Comparison of ENCODE assay signal across 8 mouse cellular contexts in genomic region chr19:59451441-59451951, GRCm38 (mm10). TPM values are rescaled to one million over a fixed set of nuclear protein-coding genes. Genes with fewer than 3 reads are reported as not detected.
DNase-seq lines count a peak whose midpoint lies in the region; ATAC-seq and TF ChIP-seq lines count a peak whose summit lies in the region.

No protein-coding gene starts in this region.

- DNase-seq in kidney, postnatal 0 days (ENCODE audit: low spot score) = peak; percentile 47
- no peak for DNase-seq in kidney, adult 8-10 months
- DNase-seq in embryonic facial prominence, embryonic 11.5 days (ENCODE audit: low spot score) = peak; percentile 65
- no peak for DNase-seq in midbrain, postnatal 0 days (ENCODE audit: low spot score)
- DNase-seq in adrenal gland, adult 18-20 months (ENCODE audit: low spot score in 2 of 2) = no peak
- no peak for DNase-seq in thymus, adult 18-20 months
- no peak for DNase-seq in T-cell, adult 2 months (ENCODE audit: low spot score)

- H3K9ac ChIP-seq in kidney, postnatal 0 days (ENCODE audit: low read depth, low read length) = peak overlapping the region; percentile 27; the same call in 1 of the 2 replicates
- peak overlapping the region; percentile 10 for H3K9ac ChIP-seq in embryonic facial prominence, embryonic 11.5 days (replicated peaks; ENCODE audit: low read length)
- H3K9ac ChIP-seq in hindbrain, embryonic 12.5 days = no peak overlapping the region
- H3K9ac ChIP-seq in midbrain, postnatal 0 days (replicated peaks; ENCODE audit: low read length, poor library complexity, severe bottlenecking) = no peak overlapping the region

- no peaks in the 10 kb centered on the region for H3K36me3 ChIP-seq in kidney, postnatal 0 days (ENCODE audit: insufficient read depth, low read length)
- no peaks in the 10 kb centered on the region for H3K36me3 ChIP-seq in embryonic facial prominence, embryonic 11.5 days (replicated peaks; ENCODE audit: control insufficient read depth, insufficient read depth, low read depth, low read length)
- H3K36me3 ChIP-seq in hindbrain, embryonic 12.5 days = no peaks in the 10 kb centered on the region
- no peaks in the 10 kb centered on the region for H3K36me3 ChIP-seq in midbrain, postnatal 0 days (ENCODE audit: insufficient read depth, low read length)

- ATAC-seq in kidney, postnatal 0 days (replicated peaks; ENCODE audit: low FRiP score, low read depth) = no peak
- ATAC-seq in embryonic facial prominence, embryonic 11.5 days (replicated peaks; ENCODE audit: insufficient number of reproducible peaks, low FRiP score, low TSS enrichment, low read depth) = no peak
- ATAC-seq in hindbrain, embryonic 12.5 days (ENCODE audit: low FRiP score) = no peak
- ATAC-seq in midbrain, postnatal 0 days (ENCODE audit: low FRiP score) = no peak

- H3K4me3 ChIP-seq in kidney, postnatal 0 days (replicated peaks; ENCODE audit: low read depth, low read length) = peak overlapping the region; percentile 12; the same call in 1 of the 2 replicates
- H3K4me3 ChIP-seq in embryonic facial prominence, embryonic 11.5 days (ENCODE audit: low read depth, low read length) = peak overlapping the region; percentile 15; the same call in 1 of the 2 replicates
- peak overlapping the region; percentile 14 for H3K4me3 ChIP-seq in hindbrain, embryonic 12.5 days
- peak overlapping the region; percentile 19 for H3K4me3 ChIP-seq in midbrain, postnatal 0 days (ENCODE audit: low read depth, low read length)

- H3K4me2 ChIP-seq in kidney, postnatal 0 days (ENCODE audit: low read length) = peak overlapping the region; percentile 51
- peak overlapping the region; percentile 29 for H3K4me2 ChIP-seq in embryonic facial prominence, embryonic 11.5 days (ENCODE audit: low read depth, low read length)
- H3K4me2 ChIP-seq in hindbrain, embryonic 12.5 days (replicated peaks) = peak overlapping the region; percentile 32
- peak overlapping the region; percentile 32 for H3K4me2 ChIP-seq in midbrain, postnatal 0 days (ENCODE audit: low read depth, low read length, poor library complexity, severe bottlenecking)

- peaks cover 54% of the 10 kb centered on the region for H3K27me3 ChIP-seq in kidney, postnatal 0 days (ENCODE audit: insufficient read depth, low read length)
- H3K27me3 ChIP-seq in embryonic facial prominence, embryonic 11.5 days (ENCODE audit: control insufficient read depth, insufficient read depth, low read length) = peaks cover 68% of the 10 kb centered on the region
- peaks cover 96% of the 10 kb centered on the region for H3K27me3 ChIP-seq in hindbrain, embryonic 12.5 days
- peaks cover 63% of the 10 kb centered on the region for H3K27me3 ChIP-seq in midbrain, postnatal 0 days (ENCODE audit: insufficient read depth, low read length)

- peak; percentile 15; the same call in 1 of the 2 replicates for TF ChIP-seq CTCF in kidney, postnatal 0 days (IDR thresholded peaks at IDR 0.05; ENCODE audit: low read depth)
- no peak for TF ChIP-seq CTCF in midbrain, postnatal 0 days (IDR thresholded peaks at IDR 0.05)

- H3K4me1 ChIP-seq in kidney, postnatal 0 days (replicated peaks; ENCODE audit: insufficient read depth, low read length) = 0 out of 2 replicates have a peak, but pooled peaks cover 2% of the 10 kb centered on the region
- H3K4me1 ChIP-seq in embryonic facial prominence, embryonic 11.5 days (ENCODE audit: control insufficient read depth, insufficient read depth, low read length) = peaks cover 3% of the 10 kb centered on the region
- H3K4me1 ChIP-seq in hindbrain, embryonic 12.5 days = peaks cover 6% of the 10 kb centered on the region; the same call in 1 of the 2 replicates
- peaks cover 5% of the 10 kb centered on the region; the same call in 1 of the 2 replicates for H3K4me1 ChIP-seq in midbrain, postnatal 0 days (ENCODE audit: insufficient read depth, low read length)

- H3K27ac ChIP-seq in kidney, postnatal 0 days = no peak overlapping the region
- H3K27ac ChIP-seq in embryonic facial prominence, embryonic 11.5 days (replicated peaks; ENCODE audit: low read depth, low read length) = no peak overlapping the region
- no peak overlapping the region for H3K27ac ChIP-seq in hindbrain, embryonic 12.5 days
- no peak overlapping the region for H3K27ac ChIP-seq in midbrain, postnatal 0 days (ENCODE audit: low read depth, low read length)

- WGBS in kidney, postnatal 0 days = 4% methylated on average over 31 of the region's 31 CpGs
- 1% methylated on average over 31 of the region's 31 CpGs for WGBS in embryonic facial prominence, embryonic 11.5 days
- under 1% methylated on average over 31 of the region's 31 CpGs for WGBS in hindbrain, embryonic 12.5 days
- WGBS in midbrain, postnatal 0 days = 1% methylated on average over 31 of the region's 31 CpGs

- no peaks in the 10 kb centered on the region for H3K9me3 ChIP-seq in kidney, postnatal 0 days (replicated peaks; ENCODE audit: low read length)
- no peaks in the 10 kb centered on the region for H3K9me3 ChIP-seq in embryonic facial prominence, embryonic 11.5 days (replicated peaks; ENCODE audit: control insufficient read depth, low read length)
- no peaks in the 10 kb centered on the region for H3K9me3 ChIP-seq in hindbrain, embryonic 12.5 days (replicated peaks)
- no peaks in the 10 kb centered on the region for H3K9me3 ChIP-seq in midbrain, postnatal 0 days (ENCODE audit: low read length)

RNA-seq across cellular contexts. Expression of gene Emx2, which starts 6.7 kb away (rescaled TPM):
- polyA plus RNA-seq in kidney, postnatal 0 days (2015; fragmentation: Nextera tagmentation; extraction: Ambion mirVana) = 24.2 and 25.4 TPM in 2 replicates
- 10.6 and 12.8 TPM in 2 replicates for polyA plus RNA-seq in embryonic facial prominence, embryonic 11.5 days (2014; fragmentation: Nextera tagmentation; extraction: Ambion mirVana)
- 2.8 and 4.8 TPM in 2 replicates for polyA plus RNA-seq in hindbrain, embryonic 12.5 days (2016; fragmentation: Nextera tagmentation; extraction: Ambion mirVana)
- 6.1 and 6.6 TPM in 2 replicates for total RNA-seq in midbrain, postnatal 0 days (2014; rRNA removed)
- 10.3 and 10.5 TPM in 2 replicates for polyA plus RNA-seq in midbrain, postnatal 0 days (2015; fragmentation: Nextera tagmentation; extraction: Ambion mirVana)
- under 1 TPM in 1 of 2 experiments, not detected in 1; 0.10 TPM for total RNA-seq in adrenal gland, adult 18-20 months (2021)

Comparison
In these comparisons a context has a peak if more than half of its experiments do, and no peak if none do; other contexts are left out.
1. DNase-seq: peak in kidney, postnatal 0 days (single experiment) and embryonic facial prominence, embryonic 11.5 days (single experiment); none in kidney, adult 8-10 months (0 of 2), midbrain, postnatal 0 days (single experiment), adrenal gland, adult 18-20 months (0 of 2), thymus, adult 18-20 months (0 of 2) and T-cell, adult 2 months (single experiment).
2. H3K9ac ChIP-seq: peak in kidney, postnatal 0 days (single experiment) and embryonic facial prominence, embryonic 11.5 days (single experiment); none in hindbrain, embryonic 12.5 days (single experiment) and midbrain, postnatal 0 days (single experiment).
3. Peak in every context shown above with its lines, with median percentiles within 50 percentile points of each other: H3K4me2 ChIP-seq and H3K4me3 ChIP-seq.